In genomic region chr5:24874111-24874510, GRCm38 (mm10) we compare ENCODE assay signal across 12 mouse cellular contexts. TPM values are rescaled to one million over a fixed set of nuclear protein-coding genes. Genes with fewer than 3 reads are reported as not detected.
DNase-seq lines count a peak whose midpoint lies in the region; ATAC-seq and TF ChIP-seq lines count a peak whose summit lies in the region.
"Had no signal": no experiment of that assay in that cellular context is flagged by ENCODE, and none has a peak within 500 bp of the region (broad histone marks: within the 10 kb centered on the region; RNA-seq: fewer than 3 reads in every experiment).

No protein-coding gene starts in this region.

- H3K9ac ChIP-seq in forebrain, postnatal 0 days, result no peak overlapping the region
- H3K9ac ChIP-seq in forebrain, embryonic 11.5 days (ENCODE audit: low read length), result no peak overlapping the region

- peaks cover 43% of the 10 kb centered on the region for H3K36me3 ChIP-seq in forebrain, postnatal 0 days (ENCODE audit: insufficient read depth)
- H3K36me3 ChIP-seq in forebrain, embryonic 11.5 days (ENCODE audit: control insufficient read depth, insufficient read depth, low read length), result no peaks in the 10 kb centered on the region; the same call in 1 of the 2 replicates

- H3K9me3 ChIP-seq in forebrain, postnatal 0 days (ENCODE audit: low read length), result no peaks in the 10 kb centered on the region
- no peaks in the 10 kb centered on the region for H3K9me3 ChIP-seq in forebrain, embryonic 11.5 days (ENCODE audit: control insufficient read depth, low read length)
- H3K9me3 ChIP-seq: heart, embryonic 10.5 days had no signal

- TF ChIP-seq CTCF in forebrain, postnatal 0 days (IDR thresholded peaks at IDR 0.05; ENCODE audit: low read depth), result no peak

- no peak overlapping the region for H3K4me3 ChIP-seq in forebrain, postnatal 0 days (ENCODE audit: low read depth, low read length)
- H3K4me3 ChIP-seq in forebrain, embryonic 11.5 days (ENCODE audit: low read depth, low read length), result no peak overlapping the region
- H3K4me3 ChIP-seq: heart, embryonic 10.5 days had no signal

- H3K4me1 ChIP-seq in forebrain, postnatal 0 days (ENCODE audit: insufficient read depth), result no peaks in the 10 kb centered on the region
- H3K4me1 ChIP-seq in forebrain, embryonic 11.5 days (replicated peaks; ENCODE audit: control insufficient read depth, insufficient read depth, low read length), result no peaks in the 10 kb centered on the region

- WGBS in forebrain, postnatal 0 days, result 64% methylated on average over 4 of the region's 4 CpGs
- 95% methylated on average over 4 of the region's 4 CpGs for WGBS in forebrain, embryonic 11.5 days

- ATAC-seq in forebrain, postnatal 0 days, result peak; percentile 76
- ATAC-seq in forebrain, embryonic 11.5 days (replicated peaks; ENCODE audit: low FRiP score), result no peak
- ATAC-seq: midbrain, embryonic 16.5 days had no signal

- DNase-seq in forebrain, postnatal 0 days, result peak; percentile 32
- no peak for DNase-seq in forebrain, embryonic 11.5 days (ENCODE audit: low spot score)
- DNase-seq in right cerebral cortex, postnatal 10 days (ENCODE audit: low spot score in 2 of 2), result peak; percentile 58 to 67
- no peak for DNase-seq in right cerebral cortex, adult 18-20 months
- peak; percentile 98 for DNase-seq in cerebellum, adult 9-10 months
- peak; percentile 54 to 70 for DNase-seq in layer of hippocampus, postnatal 14 days (ENCODE audit: low spot score in 2 of 2)
- no peak for DNase-seq in lung, postnatal 4 days
- no peak for DNase-seq in thymus, postnatal 14 days
- DNase-seq: kidney, postnatal 10 days; lung, adult 2 months had no signal

- no peak overlapping the region for H3K4me2 ChIP-seq in forebrain, postnatal 0 days (ENCODE audit: low read depth)
- no peak overlapping the region for H3K4me2 ChIP-seq in forebrain, embryonic 11.5 days (ENCODE audit: low read depth, low read length, severe bottlenecking)

- H3K27me3 ChIP-seq in forebrain, postnatal 0 days (ENCODE audit: insufficient read depth, low read length), result no peaks in the 10 kb centered on the region
- no peaks in the 10 kb centered on the region for H3K27me3 ChIP-seq in forebrain, embryonic 11.5 days (ENCODE audit: control insufficient read depth, insufficient read depth, low read length)

- no peak overlapping the region for H3K27ac ChIP-seq in forebrain, postnatal 0 days (ENCODE audit: low read depth, low read length)
- no peak overlapping the region for H3K27ac ChIP-seq in forebrain, embryonic 11.5 days (ENCODE audit: low read depth, low read length)
- H3K27ac ChIP-seq: heart, embryonic 10.5 days had no signal

RNA-seq across cellular contexts. Expression of gene Rheb, which starts 31.7 kb away (rescaled TPM):
- 117 and 133 TPM in 2 replicates for total RNA-seq in forebrain, postnatal 0 days (2014; rRNA removed)
- 335 and 342 TPM in 2 replicates for polyA plus RNA-seq in forebrain, postnatal 0 days (2015; fragmentation: Nextera tagmentation; extraction: Ambion mirVana)
- 189 and 202 TPM in 2 replicates for polyA plus RNA-seq in forebrain, embryonic 11.5 days (2014; fragmentation: Nextera tagmentation; extraction: Ambion mirVana)
- 100 to 1,000 TPM; 111 to 117 TPM for total RNA-seq in layer of hippocampus, postnatal 14 days (2021)

Comparison
In these comparisons a context has a peak if more than half of its experiments do, and no peak if none do; other contexts are left out.
1. DNase-seq: peak in forebrain, postnatal 0 days (single experiment), right cerebral cortex, postnatal 10 days (2 of 2), cerebellum, adult 9-10 months (single experiment) and layer of hippocampus, postnatal 14 days (2 of 2); none in forebrain, embryonic 11.5 days (single experiment), right cerebral cortex, adult 18-20 months (single experiment), lung, postnatal 4 days (0 of 2) and thymus, postnatal 14 days (single experiment).